Mouse (Mus musculus): ENCODE measurements around the gene Epm2aip1.

DNA sequence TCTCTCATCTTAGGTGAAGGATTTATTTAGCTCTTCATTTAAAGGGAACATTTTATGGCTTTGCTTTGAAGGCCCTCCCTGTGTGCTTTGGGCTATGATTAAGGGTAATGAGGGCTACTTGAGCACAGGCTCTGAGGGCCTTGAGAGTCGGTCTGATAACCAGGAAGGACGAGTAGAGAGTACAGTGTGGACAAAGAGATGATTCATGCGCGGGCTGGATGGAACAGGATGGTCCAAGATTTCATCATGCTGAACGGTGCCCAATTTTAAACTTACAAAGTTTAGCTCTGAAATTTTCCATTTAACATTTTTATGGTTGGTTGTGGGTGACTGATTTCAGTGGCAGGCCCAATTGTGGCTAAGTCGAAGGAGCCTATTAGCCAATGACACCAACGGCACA, 34.4 kb downstream of the Epm2aip1 start:
- TF ChIP-seq CTCF (IDR thresholded peaks at IDR 0.05; ENCODE audit: insufficient read depth, low read length) (no peak), POLR2A (IDR thresholded peaks at IDR 0.05; ENCODE audit: borderline replicate concordance, extremely low read depth, low read depth, low read length) (no peak)

Measured in lung, adult 2 months (tissue).